7 mouse cellular contexts compared by ENCODE assay signal in the genomic region with DNA sequence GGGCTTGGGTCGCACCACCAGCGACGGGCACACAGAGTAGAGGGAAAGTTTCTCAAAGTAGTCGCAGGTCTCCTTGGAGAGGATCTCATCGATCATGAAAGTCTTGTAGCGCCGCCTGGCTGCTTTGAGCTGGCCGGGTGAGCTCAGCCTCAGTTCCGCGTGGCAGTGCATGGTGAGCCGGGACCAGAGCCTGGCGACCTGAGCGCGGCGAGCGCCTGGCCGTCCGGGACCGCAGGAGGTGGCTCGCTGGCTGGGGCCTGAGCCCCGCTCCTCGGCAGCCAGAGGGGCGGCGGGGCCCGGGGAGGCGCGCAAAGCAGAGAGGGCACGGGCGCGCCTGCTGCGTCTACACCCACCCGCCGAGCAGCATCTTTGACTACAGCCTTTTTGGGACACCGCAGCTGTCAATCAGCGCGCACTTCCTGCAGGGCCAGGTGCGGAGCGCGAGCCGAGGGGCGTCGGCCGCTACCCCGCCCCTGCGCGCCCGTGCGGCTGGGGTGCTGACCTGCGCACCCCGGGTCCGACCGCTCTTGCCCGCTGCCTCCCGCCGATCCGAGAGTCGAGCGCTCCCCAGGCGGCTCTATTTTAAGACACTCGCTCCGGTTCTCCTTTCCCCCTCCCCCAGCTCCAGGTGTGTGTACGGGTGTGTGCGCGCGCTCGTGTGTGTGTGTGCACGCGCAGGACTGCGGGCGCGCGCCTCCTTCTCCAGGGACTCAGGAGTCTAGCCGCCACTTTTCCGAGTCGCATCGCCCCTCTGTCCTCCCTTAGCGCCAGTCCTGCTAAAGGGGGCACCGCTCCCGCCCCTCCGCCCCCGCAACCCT. TPM values are rescaled to one million over a fixed set of nuclear protein-coding genes. Genes with fewer than 3 reads are reported as not detected.
DNase-seq lines count a peak whose midpoint lies in the region; ATAC-seq lines count a peak whose summit lies in the region.

A gene (minus strand): TSS at position 542 of the 818 bp plus-strand sequence.

- peak; percentile 74 for ATAC-seq in embryonic facial prominence, embryonic 15.5 days (ENCODE audit: insufficient number of reproducible peaks, low FRiP score, low TSS enrichment, low read depth)
- ATAC-seq in limb, embryonic 13.5 days (ENCODE audit: low FRiP score, low read depth): peak; percentile 75
- peak; percentile 87 for ATAC-seq in midbrain, embryonic 16.5 days

- no peaks in the 10 kb centered on the region for H3K36me3 ChIP-seq in embryonic facial prominence, embryonic 15.5 days
- no peaks in the 10 kb centered on the region for H3K36me3 ChIP-seq in limb, embryonic 13.5 days
- H3K36me3 ChIP-seq in midbrain, embryonic 16.5 days (ENCODE audit: control insufficient read depth, insufficient read depth, low read length): no peaks in the 10 kb centered on the region

- H3K27me3 ChIP-seq in embryonic facial prominence, embryonic 15.5 days: peaks cover 85% of the 10 kb centered on the region
- H3K27me3 ChIP-seq in limb, embryonic 13.5 days: peaks cover 84% of the 10 kb centered on the region
- H3K27me3 ChIP-seq in midbrain, embryonic 16.5 days (ENCODE audit: control insufficient read depth, insufficient read depth, low read depth, low read length): peaks cover 63% of the 10 kb centered on the region

- no peaks in the 10 kb centered on the region for H3K9me3 ChIP-seq in embryonic facial prominence, embryonic 15.5 days (replicated peaks)
- H3K9me3 ChIP-seq in limb, embryonic 13.5 days: no peaks in the 10 kb centered on the region
- H3K9me3 ChIP-seq in midbrain, embryonic 16.5 days (replicated peaks; ENCODE audit: control insufficient read depth, low read length, poor library complexity, severe bottlenecking): no peaks in the 10 kb centered on the region

- H3K4me3 ChIP-seq in embryonic facial prominence, embryonic 15.5 days (replicated peaks): peak within 1 kb of the TSS; percentile 56
- peak within 1 kb of the TSS; percentile 61 for H3K4me3 ChIP-seq in limb, embryonic 13.5 days
- H3K4me3 ChIP-seq in midbrain, embryonic 16.5 days (ENCODE audit: low read depth, low read length): peak within 1 kb of the TSS; percentile 51

- peak within 1 kb of the TSS; percentile 96 for H3K4me2 ChIP-seq in embryonic facial prominence, embryonic 15.5 days (replicated peaks)
- peak within 1 kb of the TSS; percentile 99 for H3K4me2 ChIP-seq in limb, embryonic 13.5 days (replicated peaks)
- H3K4me2 ChIP-seq in midbrain, embryonic 16.5 days (ENCODE audit: low read length): peak within 1 kb of the TSS; percentile 85

- peak within 1 kb of the TSS; percentile 18 for H3K27ac ChIP-seq in embryonic facial prominence, embryonic 15.5 days (replicated peaks)
- peak within 1 kb of the TSS; percentile 33; the same call in 1 of the 2 replicates for H3K27ac ChIP-seq in limb, embryonic 13.5 days
- H3K27ac ChIP-seq in midbrain, embryonic 16.5 days (ENCODE audit: low read length): no peak within 1 kb of the TSS

- peak; percentile 79 for DNase-seq in brain, adult 2 months (ENCODE audit: low read depth, low spot score)
- peak; percentile 22 to 32 for DNase-seq in heart, adult 9 months (ENCODE audit: low spot score in 2 of 2)
- peak; percentile 56 for DNase-seq in kidney, adult 9 months
- DNase-seq in thymus, adult 18-20 months: peak; percentile 24 to 26

- under 1% methylated on average over 77 of the region's 81 CpGs for WGBS in embryonic facial prominence, embryonic 15.5 days
- under 1% methylated on average over 70 of the region's 81 CpGs for WGBS in limb, embryonic 13.5 days
- WGBS in midbrain, embryonic 16.5 days: under 1% methylated on average over 63 of the region's 81 CpGs

- H3K9ac ChIP-seq in embryonic facial prominence, embryonic 15.5 days: peak within 1 kb of the TSS; percentile 26; the same call in 1 of the 2 replicates
- H3K9ac ChIP-seq in limb, embryonic 13.5 days: peak within 1 kb of the TSS; percentile 70
- peak within 1 kb of the TSS; percentile 59 for H3K9ac ChIP-seq in midbrain, embryonic 16.5 days (ENCODE audit: low read depth, low read length)

- peaks cover 31% of the 10 kb centered on the region for H3K4me1 ChIP-seq in embryonic facial prominence, embryonic 15.5 days
- peaks cover 50% of the 10 kb centered on the region for H3K4me1 ChIP-seq in limb, embryonic 13.5 days
- peaks cover 20% of the 10 kb centered on the region for H3K4me1 ChIP-seq in midbrain, embryonic 16.5 days (ENCODE audit: control insufficient read depth, insufficient read depth, low read length)

RNA-seq across cellular contexts. Expression of the gene that starts here (rescaled TPM):
- 5.6 and 8.3 TPM in 2 replicates for polyA plus RNA-seq in embryonic facial prominence, embryonic 15.5 days (2015; fragmentation: Nextera tagmentation; extraction: Ambion mirVana)
- polyA plus RNA-seq in limb, embryonic 13.5 days (2015; fragmentation: Nextera tagmentation; extraction: Ambion mirVana): 1.8 and 2.1 TPM in 2 replicates
- polyA plus RNA-seq in midbrain, embryonic 16.5 days (2015; fragmentation: Nextera tagmentation; extraction: Ambion mirVana): 0.17 and 0.26 TPM in 2 replicates

Comparison
In these comparisons a context has a peak if more than half of its experiments do, and no peak if none do; other contexts are left out.
1. Peak in ATAC-seq, H3K4me3 ChIP-seq, H3K9ac ChIP-seq and H3K4me2 ChIP-seq in midbrain, embryonic 16.5 days; RNA of the gene not detected or under 1 TPM.
2. DNase-seq: peak in every context shown above with its lines; median percentile 79 in brain, adult 2 months; 56 in kidney, adult 9 months; 27 in heart, adult 9 months; 25 in thymus, adult 18-20 months.